Mouse (Mus musculus) embryonic facial prominence, embryonic 13.5 days (tissue): ENCODE results near the gene Cbx4. TPM values are rescaled to one million over a fixed set of nuclear protein-coding genes. Genes with fewer than 3 reads are reported as not detected.

Experiments
- ATAC-seq: fragments of 200-750 bp; cut with Nextera tagmentation; 2 replicates; pipeline ENCODE4 v1.8.0; 2017; ENCODE audit warnings: low read depth; ENCODE audit not compliant: insufficient number of reproducible peaks, insufficient read depth, low FRiP score, low TSS enrichment
- H3K27ac ChIP-seq: fragments of 300-500 bp; sonication (generic); 2 replicates; pipeline ENCODE4 v1.5.1; 2015; ENCODE audit warnings: moderate library complexity, mild to moderate bottlenecking, inconsistent platforms
- H3K27me3 ChIP-seq: fragments of 300-500 bp; sonication (generic); 2 replicates; pipeline ENCODE4 v1.6.1; 2015; ENCODE audit warnings: mild to moderate bottlenecking, inconsistent platforms
- H3K36me3 ChIP-seq: fragments of 300-500 bp; sonication (generic); 2 replicates; pipeline ENCODE4 v1.6.1; 2015; ENCODE audit warnings: mild to moderate bottlenecking, inconsistent platforms
- H3K4me1 ChIP-seq: fragments of 300-500 bp; sonication (generic); 2 replicates; pipeline ENCODE4 v1.6.1; 2015; ENCODE audit warnings: inconsistent platforms
- H3K4me2 ChIP-seq: fragments of 300-500 bp; sonication (generic); 2 replicates; pipeline ENCODE4 v1.6.1; 2015; ENCODE audit warnings: moderate library complexity, mild to moderate bottlenecking, inconsistent platforms
- H3K4me3 ChIP-seq: fragments of 300-500 bp; sonication (generic); 2 replicates; pipeline ENCODE4 v1.5.1; 2015; ENCODE audit warnings: mild to moderate bottlenecking, inconsistent platforms
- H3K9ac ChIP-seq: fragments of 300-500 bp; sonication (generic); 2 replicates; pipeline ENCODE4 v1.6.1; 2015; ENCODE audit warnings: mild to moderate bottlenecking, inconsistent platforms
- H3K9me3 ChIP-seq: fragments of 300-500 bp; sonication (generic); 2 replicates; pipeline ENCODE4 v1.6.1; 2016; ENCODE audit warnings: inconsistent platforms
- WGBS: fragments of 180-500 bp; shearing (Covaris S2); methylation state at CpG from one replicate; pipeline ENCODE4 v1.1.7; 2015; ENCODE audit warnings: mixed read lengths; 5-methylcytosine and 5-hydroxymethylcytosine counted together
- polyA plus RNA-seq: library from polyadenylated mRNA; unstranded; fragments of >200 nt; fragmentation: Nextera tagmentation; extraction: Ambion mirVana; gene quantifications from 2 replicates; pipeline ENCODE4 v1.2.1, GENCODE M21; 2015

Gene Cbx4
- polyA plus RNA-seq, 1 experiment from 2014 or later = 14.4 TPM

DNA sequence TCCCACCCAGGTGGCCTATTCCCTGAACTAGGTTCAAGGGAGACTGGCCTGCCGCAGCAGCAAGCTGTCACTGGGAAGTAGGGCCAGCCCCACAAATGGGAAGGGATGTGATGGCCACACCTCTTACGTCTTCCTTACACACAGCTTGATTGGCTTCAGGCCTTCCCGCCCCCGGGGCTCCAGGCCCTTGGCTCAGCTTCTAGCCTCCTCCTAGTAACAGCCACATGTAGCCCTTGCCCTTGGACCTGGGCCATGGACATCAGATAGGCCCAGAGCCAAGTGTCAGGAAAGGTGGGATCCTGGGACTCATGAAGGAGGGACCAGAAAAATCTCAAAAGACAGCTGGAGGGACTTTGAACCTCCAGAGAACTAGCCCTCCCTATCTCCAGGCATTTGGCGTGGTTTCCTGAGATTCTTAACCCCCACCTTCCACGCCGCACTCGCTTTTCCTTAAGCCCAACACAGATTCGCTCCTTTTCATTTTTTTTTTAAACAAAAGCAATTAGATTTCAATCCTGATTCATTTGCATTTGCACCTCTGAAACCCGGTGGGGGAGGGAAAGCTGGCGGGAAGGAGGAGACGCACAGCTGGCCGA lies 33.3 kb downstream of the Cbx4 start:
- Histone ChIP-seq H3K9ac (peak overlapping the region; percentile 66), H3K4me1 (peaks cover 55% of the 10 kb centered on the region), H3K4me2 (peak overlapping the region; percentile 81), H3K9me3 (no peaks in the 10 kb centered on the region), H3K27ac (peak overlapping the region; percentile 58; the same call in 1 of the 2 replicates), H3K4me3 (peak overlapping the region; percentile 55), H3K27me3 (peaks cover 87% of the 10 kb centered on the region), H3K36me3 (no peaks in the 10 kb centered on the region)
- no peak for ATAC-seq
- 3% methylated on average over 13 of the region's 13 CpGs for WGBS

- Histone ChIP-seq H3K36me3 (no peaks in the 10 kb centered on the region), H3K4me2 (peak overlapping the region; percentile 81; the same call in 1 of the 2 replicates), H3K4me3 (peak overlapping the region; percentile 55; the same call in 1 of the 2 replicates), H3K9me3 (no peaks in the 10 kb centered on the region), H3K27ac (no peak overlapping the region), H3K4me1 (peaks cover 55% of the 10 kb centered on the region), H3K27me3 (peaks cover 87% of the 10 kb centered on the region), H3K9ac (no peak overlapping the region)
- WGBS = 3% methylated on average over 15 of the region's 15 CpGs
- no peak for ATAC-seq
Measured at GRCm38 (mm10) chr11:119051927-119052660, 33.9 kb downstream of the Cbx4 start.

DNA sequence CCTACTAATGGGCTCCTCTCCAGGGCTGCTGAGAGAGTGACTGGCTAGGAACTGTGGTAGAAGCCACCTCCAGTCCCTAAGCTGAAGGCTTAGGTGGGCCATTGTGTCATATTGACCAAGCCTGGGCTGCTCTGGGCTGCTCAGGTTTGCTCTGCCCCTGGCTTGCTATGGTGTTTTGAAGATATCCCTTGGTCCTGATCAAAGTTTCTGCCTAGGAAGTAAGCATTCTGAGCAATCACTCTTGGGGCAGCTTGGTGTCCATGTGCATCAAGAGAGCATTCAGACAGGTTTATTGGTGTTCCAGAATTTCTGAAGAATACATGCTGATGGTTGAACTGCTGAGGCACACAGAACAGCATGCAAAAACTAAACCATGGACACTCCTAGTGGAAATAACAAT lies 34.6 kb downstream of the Cbx4 start:
- Histone ChIP-seq H3K36me3 (no peaks in the 10 kb centered on the region), H3K4me1 (peaks cover 60% of the 10 kb centered on the region), H3K4me2 (no peak overlapping the region), H3K4me3 (no peak overlapping the region), H3K27ac (no peak overlapping the region), H3K9me3 (no peaks in the 10 kb centered on the region), H3K27me3 (peaks cover 93% of the 10 kb centered on the region), H3K9ac (no peak overlapping the region)
- no peak for ATAC-seq

DNA sequence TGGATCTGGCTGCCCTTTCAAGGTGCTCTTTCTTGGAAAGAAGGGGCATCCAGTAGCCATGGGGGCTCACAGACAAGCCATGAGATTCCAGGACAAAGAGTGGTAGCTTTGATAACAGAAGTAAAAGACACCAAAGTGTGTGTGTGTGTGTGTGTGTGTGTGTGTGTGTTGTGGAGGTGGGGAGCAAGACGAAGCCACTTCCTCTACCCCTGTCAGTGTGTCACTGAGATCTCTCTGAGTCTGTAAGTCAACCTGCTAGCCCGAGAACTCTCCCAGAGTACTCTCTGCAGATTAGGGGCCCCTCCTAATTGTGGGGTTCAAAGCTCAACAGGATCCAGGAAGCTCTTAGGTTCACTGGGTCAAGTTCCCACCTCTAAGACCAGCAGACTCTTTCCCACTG lies 35.7 kb downstream of the Cbx4 start:
- no peaks in the 10 kb centered on the region for H3K36me3 ChIP-seq
- no peak overlapping the region for H3K27ac ChIP-seq
- peaks cover 64% of the 10 kb centered on the region for H3K4me1 ChIP-seq
- H3K9me3 ChIP-seq = no peaks in the 10 kb centered on the region
- H3K9ac ChIP-seq = no peak overlapping the region
- H3K4me2 ChIP-seq = no peak overlapping the region
- 0% methylated on average over 2 of the region's 2 CpGs for WGBS
- no peak for ATAC-seq
- no peak overlapping the region for H3K4me3 ChIP-seq
- peaks cover 94% of the 10 kb centered on the region for H3K27me3 ChIP-seq

GRCm38 (mm10) chr11:119048133-119048510 lies 37.9 kb downstream of the Cbx4 start:
- no peaks in the 10 kb centered on the region for H3K9me3 ChIP-seq
- peak overlapping the region; percentile 4; the same call in 1 of the 2 replicates for H3K9ac ChIP-seq
- no peak for ATAC-seq
- H3K4me1 ChIP-seq = peaks cover 66% of the 10 kb centered on the region
- H3K4me2 ChIP-seq = peak overlapping the region; percentile 67
- no peak overlapping the region for H3K27ac ChIP-seq
- WGBS = 0% methylated on average over 13 of the region's 13 CpGs
- H3K4me3 ChIP-seq = peak overlapping the region; percentile 41
- no peaks in the 10 kb centered on the region for H3K36me3 ChIP-seq
- peaks cover 97% of the 10 kb centered on the region for H3K27me3 ChIP-seq

DNA sequence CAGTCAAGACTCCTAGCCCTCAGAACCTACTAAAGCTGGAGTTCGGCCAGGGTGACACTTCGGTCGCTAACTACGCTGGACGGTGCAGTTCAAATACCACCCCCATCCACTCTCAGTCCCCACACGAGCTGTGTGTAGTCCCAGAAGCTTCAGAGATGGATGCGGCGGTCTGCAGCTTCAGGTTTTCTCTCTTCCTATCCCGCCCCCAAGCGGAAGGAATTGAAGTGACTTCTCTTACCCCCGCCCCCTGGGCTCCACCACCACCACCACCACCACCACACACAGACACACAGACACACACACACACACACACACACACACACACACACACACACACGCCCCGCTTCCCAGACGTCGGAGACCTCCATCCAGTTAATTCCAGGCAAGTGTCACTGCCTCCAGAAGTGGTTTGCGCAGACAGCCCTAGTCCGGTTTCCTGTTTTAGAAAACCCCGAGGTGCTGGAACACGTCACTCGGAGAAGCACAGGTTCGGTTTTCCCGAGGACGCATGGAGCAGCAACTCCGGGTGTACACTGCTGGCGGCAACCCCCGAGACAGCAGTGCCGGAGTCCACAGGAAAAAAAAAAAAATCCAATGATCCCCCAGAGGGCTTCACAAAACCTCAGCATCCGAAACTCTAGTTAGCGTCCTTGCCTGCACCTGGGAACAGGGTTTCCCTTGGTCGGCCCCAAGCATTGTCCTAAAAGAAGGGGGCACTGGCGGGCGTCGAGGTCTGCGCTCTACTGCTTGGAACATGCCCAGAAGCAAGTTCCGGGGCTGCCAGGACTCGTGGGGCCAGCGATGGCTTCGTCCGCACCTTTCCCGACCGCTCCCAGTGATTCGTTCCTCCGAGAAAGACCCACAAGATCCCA lies 38.5 kb downstream of the Cbx4 start:
- H3K4me3 ChIP-seq = peak overlapping the region; percentile 41
- peaks cover 95% of the 10 kb centered on the region for H3K27me3 ChIP-seq
- H3K9me3 ChIP-seq = no peaks in the 10 kb centered on the region
- ATAC-seq = no peak
- no peaks in the 10 kb centered on the region for H3K36me3 ChIP-seq
- peaks cover 66% of the 10 kb centered on the region for H3K4me1 ChIP-seq
- H3K27ac ChIP-seq = no peak overlapping the region
- peak overlapping the region; percentile 67 for H3K4me2 ChIP-seq
- WGBS = under 1% methylated on average over 43 of the region's 43 CpGs
- H3K9ac ChIP-seq = peak overlapping the region; percentile 4; the same call in 1 of the 2 replicates

DNA sequence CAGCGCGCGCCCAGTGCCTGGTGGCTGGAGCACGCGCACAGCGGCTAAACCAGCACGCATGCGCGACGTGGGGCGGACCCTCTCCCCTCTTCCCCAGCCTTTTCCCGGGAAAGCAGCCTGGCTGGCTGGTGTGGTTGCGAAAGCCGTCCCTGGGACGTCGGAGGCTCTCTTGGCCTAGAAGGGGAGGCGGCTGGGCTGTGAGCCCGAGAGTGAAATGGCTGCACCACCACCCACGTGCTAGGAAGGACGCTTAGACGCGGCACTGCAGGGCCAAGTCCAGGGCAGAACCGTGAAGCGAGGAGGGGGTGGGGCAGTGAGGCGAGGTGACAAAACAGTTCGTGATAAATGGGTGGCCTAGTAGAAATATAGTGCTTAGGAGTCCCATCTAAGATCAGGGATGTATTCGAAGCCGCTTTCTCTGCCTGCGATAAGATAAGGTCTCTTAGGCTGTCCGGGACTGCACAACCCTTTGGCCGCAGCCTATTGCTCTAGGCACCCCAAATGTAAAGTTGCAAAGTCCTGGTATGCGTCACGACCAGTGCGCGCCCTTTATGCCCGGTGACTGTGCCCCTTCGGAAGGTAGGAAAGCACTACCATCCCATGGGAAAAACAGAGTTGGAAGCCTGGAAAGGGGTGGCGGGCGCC lies 39.3 kb downstream of the Cbx4 start:
- H3K9ac ChIP-seq = peak overlapping the region; percentile 22; the same call in 1 of the 2 replicates
- peak overlapping the region; percentile 67 for H3K4me2 ChIP-seq
- H3K9me3 ChIP-seq = no peaks in the 10 kb centered on the region
- ATAC-seq = no peak
- H3K4me3 ChIP-seq = peak overlapping the region; percentile 41
- H3K4me1 ChIP-seq = peaks cover 66% of the 10 kb centered on the region
- WGBS = 1% methylated on average over 39 of the region's 39 CpGs
- H3K27me3 ChIP-seq = peaks cover 95% of the 10 kb centered on the region
- H3K36me3 ChIP-seq = no peaks in the 10 kb centered on the region
- H3K27ac ChIP-seq = 0 out of 2 replicates have a peak overlapping the region, but pooled peaks have one; percentile 4

DNA sequence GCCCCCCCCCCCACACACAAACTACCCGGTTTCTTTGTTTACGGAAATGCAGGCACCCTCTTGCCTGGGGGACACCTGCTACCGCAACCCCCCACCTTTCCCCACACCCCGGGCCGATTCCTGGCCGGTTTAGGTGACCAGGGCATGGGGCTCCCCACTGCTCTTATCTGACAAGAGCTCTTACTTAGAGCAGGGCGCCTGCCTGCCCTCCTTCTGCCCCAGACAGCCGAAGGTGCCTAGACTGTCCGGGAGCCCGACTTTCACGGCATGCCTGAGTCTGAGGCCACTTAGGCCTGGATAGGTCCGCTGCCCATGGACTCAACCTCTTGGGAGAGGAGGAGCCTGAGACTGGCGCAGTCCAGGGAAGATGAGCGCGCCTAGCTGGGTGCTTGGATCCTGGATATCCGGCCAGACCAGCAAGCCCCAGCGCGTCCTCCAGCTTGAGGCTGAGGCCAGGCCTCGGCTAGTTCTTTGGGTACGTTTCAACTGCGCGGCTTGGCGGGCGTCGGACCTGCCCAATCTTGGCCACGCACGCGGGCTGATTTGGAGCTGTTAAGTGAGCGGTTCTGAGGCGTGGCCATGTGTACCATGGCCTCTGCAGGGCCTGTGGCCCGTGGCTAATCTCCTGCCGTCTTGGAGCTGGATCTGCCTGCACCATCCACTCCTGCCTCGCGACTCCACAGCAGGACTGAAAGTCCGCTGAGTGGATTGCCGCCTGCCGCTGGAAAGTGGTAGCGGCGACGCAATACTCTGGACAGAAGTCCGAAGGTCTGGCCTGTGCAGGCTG lies 41.3 kb downstream of the Cbx4 start:
- no peak for ATAC-seq
- WGBS = 3% methylated on average over 41 of the region's 41 CpGs

DNA sequence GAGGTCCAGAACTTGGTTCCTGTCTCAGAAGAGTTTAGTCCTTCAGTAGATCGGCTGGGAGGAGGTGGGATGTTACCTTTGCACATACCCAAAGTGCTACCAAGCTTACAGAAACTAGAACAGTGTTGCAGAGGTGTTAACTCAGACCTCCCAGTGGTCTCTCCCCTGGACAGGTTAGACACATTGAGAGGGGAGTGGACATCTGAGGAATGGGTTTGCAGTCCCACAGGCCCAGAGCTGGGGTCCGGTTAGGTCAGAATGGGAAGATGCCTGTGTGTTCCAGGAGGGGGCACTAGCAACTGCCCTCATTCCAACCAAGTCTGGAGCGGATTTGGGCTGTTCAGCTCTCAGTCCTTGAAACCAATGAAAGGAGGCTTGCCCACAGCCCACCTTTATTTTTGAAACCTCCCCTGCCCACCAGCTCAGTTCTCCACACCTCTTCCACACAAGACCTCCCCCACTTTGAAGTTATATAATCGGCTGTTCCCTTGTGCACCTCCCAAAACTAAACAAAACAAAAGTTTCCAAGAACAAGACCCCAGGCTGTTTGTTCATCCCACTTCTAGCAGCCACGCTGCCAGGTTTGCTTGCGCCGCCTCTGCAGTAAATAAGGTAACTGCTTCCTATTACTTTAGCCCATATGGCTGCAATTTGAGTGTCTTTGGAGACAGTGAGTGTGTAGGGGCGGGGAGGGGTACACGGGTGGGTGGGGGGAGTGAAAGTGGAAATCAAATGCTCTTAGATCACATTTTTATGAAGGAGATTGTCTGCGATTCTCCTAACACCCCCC lies 42.1 kb downstream of the Cbx4 start:
- no peak for ATAC-seq
- Histone ChIP-seq H3K4me1 (peaks cover 87% of the 10 kb centered on the region), H3K4me2 (peak overlapping the region; percentile 80), H3K9me3 (no peaks in the 10 kb centered on the region), H3K36me3 (peaks cover 3% of the 10 kb centered on the region), H3K9ac (no peak overlapping the region), H3K4me3 (peak overlapping the region; percentile 25; the same call in 1 of the 2 replicates), H3K27ac (0 out of 2 replicates have a peak overlapping the region, but pooled peaks have one; percentile 84), H3K27me3 (peaks cover 83% of the 10 kb centered on the region)
- WGBS = 4% methylated on average over 10 of the region's 10 CpGs

More for the DNA sequence above, 41.3 kb downstream of the Cbx4 start:
- peaks cover 79% of the 10 kb centered on the region for H3K4me1 ChIP-seq
- H3K9ac ChIP-seq = peak overlapping the region; percentile 59; the same call in 1 of the 2 replicates
- H3K27ac ChIP-seq = no peak overlapping the region
- peak overlapping the region; percentile 25 for H3K4me3 ChIP-seq
- H3K36me3 ChIP-seq = no peaks in the 10 kb centered on the region
- no peaks in the 10 kb centered on the region for H3K9me3 ChIP-seq
- peak overlapping the region; percentile 80 for H3K4me2 ChIP-seq
- peaks cover 83% of the 10 kb centered on the region for H3K27me3 ChIP-seq

DNA sequence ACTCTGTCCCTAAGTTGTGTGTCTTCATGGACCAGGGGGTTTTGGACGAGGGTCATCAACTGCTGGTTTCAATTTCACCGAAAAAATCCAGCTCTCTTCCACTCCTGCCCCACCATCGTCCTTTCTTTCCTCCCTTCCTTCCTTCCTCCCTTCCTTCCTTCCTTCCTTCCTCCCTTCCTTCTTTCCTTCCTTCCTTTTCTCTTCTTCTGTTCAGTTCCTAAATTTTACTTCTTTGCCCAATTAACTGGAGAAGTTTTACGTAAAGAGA lies 42.8 kb downstream of the Cbx4 start:
- Histone ChIP-seq H3K4me3 (peak overlapping the region; percentile 29), H3K9me3 (no peaks in the 10 kb centered on the region), H3K36me3 (peaks cover 10% of the 10 kb centered on the region), H3K27me3 (peaks cover 83% of the 10 kb centered on the region), H3K4me2 (peak overlapping the region; percentile 80), H3K27ac (peak overlapping the region; percentile 84), H3K4me1 (peaks cover 91% of the 10 kb centered on the region), H3K9ac (peak overlapping the region; percentile 58; the same call in 1 of the 2 replicates)
- 6% methylated on average over 4 of the region's 4 CpGs for WGBS
- no peak for ATAC-seq
